Mouse (Mus musculus): ENCODE data around the gene Fscn2. TPM values are rescaled to one million over a fixed set of nuclear protein-coding genes. Genes with fewer than 3 reads are reported as not detected.

Gene Fscn2
- polyA plus RNA-seq, 1 experiment from 2014 or later = 0.88 TPM

DNA sequence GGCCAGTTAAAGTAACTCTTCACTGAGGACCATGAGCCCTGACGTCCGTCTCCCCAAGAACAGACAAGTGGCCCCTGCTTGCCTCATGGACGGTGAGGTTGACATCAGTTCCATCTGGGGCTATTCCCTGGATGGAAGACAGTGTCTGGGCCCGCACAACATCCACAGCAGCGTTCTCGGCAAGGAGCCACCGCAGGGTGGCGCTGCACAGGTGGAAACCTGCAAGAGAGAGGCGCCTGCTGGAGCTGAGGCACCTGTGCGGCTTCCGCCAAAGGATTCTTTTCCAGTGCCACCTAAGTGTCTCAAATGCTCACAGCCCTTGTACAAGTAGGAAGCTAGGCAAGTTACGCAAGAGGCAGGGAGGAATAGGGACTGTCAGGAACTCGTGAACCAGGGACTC lies 11.7 kb downstream of the Fscn2 start:
- H3K4me3 ChIP-seq = no peak overlapping the region
- H3K9me3 ChIP-seq = no peaks in the 10 kb centered on the region
- no peaks in the 10 kb centered on the region for H3K27me3 ChIP-seq
- H3K4me2 ChIP-seq = no peak overlapping the region
- no peak for ATAC-seq (ENCODE audit: low FRiP score, low read depth)
- peaks cover 58% of the 10 kb centered on the region for H3K36me3 ChIP-seq
- no peak overlapping the region for H3K27ac ChIP-seq (replicated peaks)
- H3K9ac ChIP-seq = no peak overlapping the region
- WGBS = 64% methylated on average over 13 of the region's 13 CpGs
- peaks cover 28% of the 10 kb centered on the region for H3K4me1 ChIP-seq (replicated peaks)

DNA sequence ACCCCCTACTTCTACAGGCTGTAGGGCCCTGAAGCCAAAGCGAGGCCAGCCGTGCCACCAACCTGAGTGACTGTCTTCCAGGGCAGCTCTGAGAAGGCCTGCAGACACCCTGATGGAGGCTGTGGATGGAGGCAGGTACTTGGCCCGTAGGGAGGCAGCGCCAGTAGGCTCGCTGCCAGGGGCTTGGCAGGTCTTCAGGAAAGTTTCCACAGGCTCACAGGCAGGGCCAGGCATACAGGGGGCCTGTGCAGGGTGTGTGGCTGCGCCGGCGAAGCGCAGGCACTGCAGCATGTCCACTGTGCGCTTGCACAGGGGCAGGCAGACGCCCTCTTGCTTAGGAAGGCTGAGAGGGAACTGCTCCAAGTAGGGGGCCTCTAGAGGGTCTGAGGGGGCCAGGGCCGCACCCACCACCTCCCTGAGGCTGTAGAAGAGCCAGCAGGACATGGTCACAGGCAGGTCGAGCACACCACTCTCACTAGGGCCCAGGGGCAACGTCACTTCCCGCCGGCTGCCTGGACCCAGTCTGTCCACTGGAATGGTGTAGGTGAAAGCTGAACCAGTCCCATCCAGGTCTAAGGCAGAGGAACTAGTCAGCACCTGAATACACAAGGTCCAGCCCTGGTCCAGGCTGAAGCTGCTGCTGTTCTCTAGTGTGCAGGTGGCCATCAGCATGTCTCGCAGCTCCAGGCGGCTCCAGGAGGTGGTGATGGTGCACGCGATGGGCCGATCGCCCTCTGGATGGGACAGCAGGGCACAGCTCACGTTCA lies 12.7 kb downstream of the Fscn2 start:
- ATAC-seq (ENCODE audit: low FRiP score, low read depth) = no peak
- Histone ChIP-seq H3K9me3 (no peaks in the 10 kb centered on the region), H3K4me1 (replicated peaks) (peaks cover 32% of the 10 kb centered on the region), H3K4me2 (no peak overlapping the region), H3K36me3 (peaks cover 52% of the 10 kb centered on the region), H3K27ac (replicated peaks) (no peak overlapping the region), H3K4me3 (no peak overlapping the region), H3K9ac (no peak overlapping the region), H3K27me3 (no peaks in the 10 kb centered on the region)
- WGBS = 86% methylated on average over 23 of the region's 23 CpGs

DNA sequence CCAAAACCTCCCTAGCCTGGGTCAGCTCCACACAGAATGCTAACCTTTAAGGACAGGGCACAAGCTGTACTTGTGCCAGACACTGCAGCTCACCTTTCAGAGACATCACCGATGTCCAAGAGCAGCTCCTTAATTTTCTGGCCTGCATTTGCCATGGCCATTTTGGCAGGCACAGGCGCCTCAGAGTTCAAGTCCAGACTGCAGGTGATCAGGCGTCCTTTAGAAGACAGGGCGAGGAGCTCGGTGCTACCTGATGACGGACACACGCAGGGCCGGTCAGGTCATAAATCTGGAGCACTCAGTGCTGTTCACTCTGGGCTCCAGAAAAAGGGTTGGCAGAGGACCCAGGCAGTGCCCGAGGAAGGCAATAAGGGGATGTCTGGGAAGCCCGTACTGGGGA lies 14.0 kb downstream of the Fscn2 start:
- no peak for ATAC-seq (ENCODE audit: low FRiP score, low read depth)
- Histone ChIP-seq H3K4me2 (no peak overlapping the region), H3K9me3 (no peaks in the 10 kb centered on the region), H3K27ac (replicated peaks) (no peak overlapping the region), H3K9ac (no peak overlapping the region), H3K4me1 (replicated peaks) (peaks cover 34% of the 10 kb centered on the region), H3K36me3 (peaks cover 54% of the 10 kb centered on the region), H3K4me3 (no peak overlapping the region), H3K27me3 (no peaks in the 10 kb centered on the region)
- WGBS = 92% methylated on average over 10 of the region's 10 CpGs

DNA sequence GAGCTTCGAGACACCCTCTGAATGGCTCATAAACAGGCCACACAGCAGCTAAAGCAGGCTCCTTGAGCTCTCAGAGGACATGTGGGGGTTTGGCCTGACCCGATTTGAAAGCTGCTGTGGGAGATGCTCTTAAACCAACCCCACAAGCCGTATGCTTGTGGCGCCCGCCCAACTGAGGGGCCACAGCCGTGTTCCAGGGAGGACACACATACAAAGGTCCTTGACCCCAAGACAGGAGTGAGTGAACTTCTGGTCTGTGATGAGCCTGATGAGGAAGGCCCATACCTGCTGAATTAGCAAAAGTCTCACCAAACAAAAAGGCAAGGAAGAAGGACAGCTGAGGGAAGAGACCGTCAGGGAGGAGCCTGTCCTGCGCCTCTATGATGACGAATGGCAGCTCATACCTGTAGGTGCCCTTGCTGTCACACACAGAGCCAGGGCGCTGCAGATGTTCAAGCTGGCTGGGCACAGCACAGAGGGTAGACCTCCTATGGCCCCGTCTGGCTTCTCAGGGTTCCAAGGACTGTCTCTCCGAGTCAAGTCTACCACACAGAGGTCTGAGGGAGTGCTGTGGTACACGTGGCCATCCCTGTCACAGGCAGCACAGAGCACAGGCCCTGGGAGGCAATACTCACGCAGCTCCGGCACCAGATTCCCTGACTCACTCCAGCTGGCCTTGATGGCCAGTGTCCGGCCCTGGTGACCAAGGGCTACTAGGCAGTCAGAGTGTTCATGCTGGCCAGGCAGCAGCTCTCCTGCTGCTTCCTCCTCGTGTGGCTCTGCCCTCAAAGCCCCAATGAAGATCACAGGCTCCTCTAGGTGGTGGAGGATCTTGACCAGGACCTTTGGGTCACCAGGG lies 15.2 kb downstream of the Fscn2 start:
- Histone ChIP-seq H3K9ac (peak overlapping the region; percentile 78; the same call in 1 of the 2 replicates), H3K4me3 (peak overlapping the region; percentile 82), H3K9me3 (no peaks in the 10 kb centered on the region), H3K4me1 (replicated peaks) (peaks cover 34% of the 10 kb centered on the region), H3K27me3 (no peaks in the 10 kb centered on the region), H3K36me3 (peaks cover 62% of the 10 kb centered on the region), H3K4me2 (peak overlapping the region; percentile 86), H3K27ac (replicated peaks) (no peak overlapping the region)
- 89% methylated on average over 17 of the region's 17 CpGs for whole genome bisulfite sequencing
- no peak for ATAC-seq (ENCODE audit: low FRiP score, low read depth)

GRCm38 (mm10) chr11:120377337-120377736 lies 16.0 kb downstream of the Fscn2 start:
- H3K27ac ChIP-seq (replicated peaks) = peak overlapping the region; percentile 73
- ATAC-seq (ENCODE audit: low FRiP score, low read depth) = no peak

GRCm38 (mm10) chr11:120378031-120378610 lies 16.8 kb downstream of the Fscn2 start:
- WGBS = 3% methylated on average over 40 of the region's 40 CpGs
- Histone ChIP-seq H3K4me3 (peak overlapping the region; percentile 82), H3K4me1 (replicated peaks) (peaks cover 34% of the 10 kb centered on the region), H3K4me2 (peak overlapping the region; percentile 86), H3K27me3 (no peaks in the 10 kb centered on the region), H3K36me3 (peaks cover 63% of the 10 kb centered on the region), H3K9ac (peak overlapping the region; percentile 78), H3K27ac (replicated peaks) (peak overlapping the region; percentile 73), H3K9me3 (no peaks in the 10 kb centered on the region)
- peak; percentile 21; the same call in 1 of the 2 replicates for ATAC-seq (ENCODE audit: low FRiP score, low read depth)

More at GRCm38 (mm10) chr11:120377337-120377736, 16.0 kb downstream of the Fscn2 start:
- Histone ChIP-seq H3K9me3 (no peaks in the 10 kb centered on the region), H3K27me3 (no peaks in the 10 kb centered on the region), H3K36me3 (peaks cover 64% of the 10 kb centered on the region), H3K4me2 (peak overlapping the region; percentile 86), H3K4me1 (replicated peaks) (peaks cover 34% of the 10 kb centered on the region), H3K9ac (peak overlapping the region; percentile 78), H3K4me3 (peak overlapping the region; percentile 82)
- 62% methylated on average over 10 of the region's 10 CpGs for WGBS

- peak within 1 kb of the TSS; percentile 86 for H3K4me2 ChIP-seq
- peak within 1 kb of the TSS; percentile 78 for H3K9ac ChIP-seq
- H3K4me3 ChIP-seq = peak within 1 kb of the TSS; percentile 82
- ATAC-seq (ENCODE audit: low FRiP score, low read depth) = peak; percentile 84
- H3K9me3 ChIP-seq = no peaks in the 10 kb centered on the region
- H3K4me1 ChIP-seq (replicated peaks) = peaks cover 34% of the 10 kb centered on the region
- 10% methylated on average over 48 of the region's 54 CpGs for WGBS
- H3K27ac ChIP-seq (replicated peaks) = peak within 1 kb of the TSS; percentile 73
- H3K36me3 ChIP-seq = peaks cover 63% of the 10 kb centered on the region
- H3K27me3 ChIP-seq = no peaks in the 10 kb centered on the region
These were observed 17.5 kb downstream of the Fscn2 start, which contains the start of gene Faap100 for GRCm38 (mm10) chr11:120378611-120379540. Gene Faap100, minus strand, starts transcription at chr11:120378764.

- no peaks in the 10 kb centered on the region for H3K9me3 ChIP-seq
These were observed 18.9 kb downstream of the Fscn2 start for GRCm38 (mm10) chr11:120380271-120380670.

GRCm38 (mm10) chr11:120381157-120381556 lies 19.8 kb downstream of the Fscn2 start:
- ATAC-seq (ENCODE audit: low FRiP score, low read depth) = no peak
- Histone ChIP-seq H3K4me2 (no peak overlapping the region), H3K9me3 (no peaks in the 10 kb centered on the region), H3K4me3 (no peak overlapping the region), H3K36me3 (peaks cover 55% of the 10 kb centered on the region), H3K27me3 (no peaks in the 10 kb centered on the region), H3K4me1 (replicated peaks) (peaks cover 27% of the 10 kb centered on the region), H3K9ac (no peak overlapping the region), H3K27ac (replicated peaks) (no peak overlapping the region)
- 90% methylated on average over 4 of the region's 4 CpGs for WGBS

More at GRCm38 (mm10) chr11:120380271-120380670, 18.9 kb downstream of the Fscn2 start:
- H3K27me3 ChIP-seq = no peaks in the 10 kb centered on the region
- H3K4me3 ChIP-seq = no peak overlapping the region
- peaks cover 59% of the 10 kb centered on the region for H3K36me3 ChIP-seq
- no peak overlapping the region for H3K9ac ChIP-seq
- ATAC-seq (ENCODE audit: low FRiP score, low read depth) = no peak
- H3K4me1 ChIP-seq (replicated peaks) = peaks cover 34% of the 10 kb centered on the region
- no peak overlapping the region for H3K27ac ChIP-seq (replicated peaks)
- H3K4me2 ChIP-seq = no peak overlapping the region
- 97% methylated on average over 3 of the region's 3 CpGs for WGBS

- H3K9ac ChIP-seq = no peak overlapping the region
- no peaks in the 10 kb centered on the region for H3K27me3 ChIP-seq
- WGBS = 94% methylated on average over 9 of the region's 9 CpGs
- no peak overlapping the region for H3K4me2 ChIP-seq
- H3K4me3 ChIP-seq = no peak overlapping the region
- peaks cover 16% of the 10 kb centered on the region for H3K4me1 ChIP-seq (replicated peaks)
- H3K36me3 ChIP-seq = peaks cover 61% of the 10 kb centered on the region
- ATAC-seq (ENCODE audit: low FRiP score, low read depth) = no peak
- H3K27ac ChIP-seq (replicated peaks) = no peak overlapping the region
- H3K9me3 ChIP-seq = no peaks in the 10 kb centered on the region
These were observed 21.2 kb downstream of the Fscn2 start for GRCm38 (mm10) chr11:120382509-120382908.

DNA sequence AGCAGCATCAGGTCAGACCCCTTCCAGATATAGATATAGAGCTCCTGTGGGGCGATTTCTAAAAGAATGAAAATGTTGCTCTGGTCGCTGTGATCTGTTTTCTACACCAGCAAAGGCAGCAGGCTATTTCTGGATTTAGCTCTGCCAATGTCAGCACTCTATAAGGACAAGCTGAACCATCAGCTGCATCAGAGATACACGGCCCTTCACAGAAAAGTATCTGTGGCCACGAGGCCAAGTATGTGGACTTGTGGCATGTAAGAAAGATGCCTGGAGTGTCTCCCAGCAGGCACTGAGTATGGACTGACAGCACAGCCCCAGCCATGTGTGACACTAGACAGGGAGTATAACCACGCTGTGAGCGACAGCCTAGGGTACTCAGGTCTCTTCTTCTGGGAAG lies 25.3 kb downstream of the Fscn2 start:
- no peak for ATAC-seq (ENCODE audit: low FRiP score, low read depth)
- no peaks in the 10 kb centered on the region for H3K4me1 ChIP-seq (replicated peaks)
- WGBS = 92% methylated on average over 6 of the region's 6 CpGs
- H3K27me3 ChIP-seq = no peaks in the 10 kb centered on the region
- no peaks in the 10 kb centered on the region for H3K9me3 ChIP-seq
- no peak overlapping the region for H3K9ac ChIP-seq
- peaks cover 57% of the 10 kb centered on the region for H3K36me3 ChIP-seq
- H3K4me2 ChIP-seq = no peak overlapping the region
- H3K27ac ChIP-seq (replicated peaks) = no peak overlapping the region
- H3K4me3 ChIP-seq = no peak overlapping the region
